Mouse (Mus musculus) retina, adult 2 months (tissue): Measurements from ENCODE around the gene Faxc.

ENCODE experiments used
- DNase-seq: peaks from one replicate; pipeline ENCODE4 v3.0.0-alpha.2; 2012; ENCODE audit warnings: low read depth, low spot score

Gene Faxc

DNA sequence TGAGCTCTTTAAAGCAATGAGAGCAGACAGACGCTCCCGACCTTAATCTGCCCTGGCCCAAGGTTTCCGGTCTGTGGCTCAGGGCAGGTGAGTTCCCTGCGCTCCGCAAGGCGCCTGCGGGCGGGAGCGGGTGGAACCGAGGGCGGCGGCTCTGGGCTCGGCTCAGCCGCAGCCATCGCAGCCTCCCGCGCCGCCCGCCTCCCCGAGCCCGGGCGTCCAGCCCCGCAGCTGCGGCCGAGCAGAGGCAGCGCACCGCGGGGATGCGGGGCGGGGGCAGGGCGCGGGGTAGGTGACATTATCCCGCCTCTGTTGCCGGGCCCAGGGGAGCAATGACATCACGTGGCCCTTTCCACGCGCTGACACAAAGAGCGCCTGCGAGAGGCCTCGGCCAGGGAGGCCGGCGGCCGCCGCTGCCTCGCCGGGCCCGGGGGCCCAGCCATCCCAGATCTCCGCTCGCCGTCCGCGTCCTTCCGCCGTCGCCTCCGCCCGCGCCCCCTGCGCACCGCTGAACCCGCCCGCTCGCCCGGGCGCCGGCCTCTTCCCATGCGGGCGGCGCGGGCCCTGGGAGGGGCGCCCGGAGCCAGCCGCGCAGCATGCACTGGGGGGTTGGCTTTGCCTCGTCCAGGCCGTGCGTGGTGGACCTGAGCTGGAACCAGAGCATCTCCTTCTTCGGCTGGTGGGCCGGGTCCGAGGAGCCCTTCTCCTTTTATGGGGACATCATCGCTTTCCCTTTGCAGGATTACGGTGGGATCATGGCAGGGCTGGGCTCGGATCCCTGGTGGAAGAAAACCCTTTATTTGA lies at the start of gene Faxc:
TSS of gene Faxc (plus strand) at position 359 of the 801 bp plus-strand sequence.
- DNase-seq, result peak; percentile 48

GRCm38 (mm10) chr4:21882806-21883205 lies 48.3 kb upstream of the Faxc start:
- DNase-seq, result no peak

DNA sequence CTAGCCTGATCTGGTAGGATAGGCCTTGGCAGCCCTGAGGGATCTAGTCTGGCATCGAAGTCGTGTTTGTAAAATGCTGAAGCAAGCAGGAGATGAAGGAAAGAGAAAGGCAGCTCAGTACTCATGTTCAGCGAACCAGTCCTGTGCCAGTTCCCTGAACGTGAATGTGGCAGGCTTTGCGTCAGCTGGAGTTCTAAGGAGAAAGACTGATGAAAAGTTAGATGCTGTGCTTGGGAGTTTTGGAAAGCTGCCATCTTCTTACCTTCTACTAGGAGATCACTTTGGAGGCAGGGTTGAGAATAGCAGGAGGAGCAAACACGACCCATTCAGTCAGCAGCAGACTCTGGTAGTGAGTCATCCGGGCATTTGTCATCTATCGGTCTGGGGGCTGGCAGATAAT lies 45.3 kb upstream of the Faxc start:
- DNase-seq, result no peak

- DNase-seq, result peak; percentile 52
Observed at GRCm38 (mm10) chr4:21931772-21932630, 872 bp downstream of the Faxc start.

DNA sequence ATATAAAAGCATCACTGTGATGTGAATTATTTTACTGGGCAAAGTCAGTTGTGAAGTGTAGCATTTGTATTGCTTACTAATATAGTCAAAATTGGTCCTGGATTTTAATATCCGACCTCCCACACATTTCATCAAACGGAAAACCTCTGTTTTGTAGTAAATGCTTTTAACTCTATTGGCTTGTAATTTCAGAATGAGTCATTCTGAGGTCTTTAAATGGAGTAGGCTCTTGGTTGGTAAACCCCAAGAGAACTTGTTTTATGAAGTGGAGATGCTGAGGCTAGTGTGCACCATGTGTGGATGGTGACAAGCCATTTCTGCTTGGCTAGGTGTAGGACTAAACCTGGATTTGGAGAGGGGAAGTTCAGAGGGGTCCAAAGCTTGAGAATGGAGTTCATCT lies 4.2 kb downstream of the Faxc start:
- DNase-seq, result no peak

DNA sequence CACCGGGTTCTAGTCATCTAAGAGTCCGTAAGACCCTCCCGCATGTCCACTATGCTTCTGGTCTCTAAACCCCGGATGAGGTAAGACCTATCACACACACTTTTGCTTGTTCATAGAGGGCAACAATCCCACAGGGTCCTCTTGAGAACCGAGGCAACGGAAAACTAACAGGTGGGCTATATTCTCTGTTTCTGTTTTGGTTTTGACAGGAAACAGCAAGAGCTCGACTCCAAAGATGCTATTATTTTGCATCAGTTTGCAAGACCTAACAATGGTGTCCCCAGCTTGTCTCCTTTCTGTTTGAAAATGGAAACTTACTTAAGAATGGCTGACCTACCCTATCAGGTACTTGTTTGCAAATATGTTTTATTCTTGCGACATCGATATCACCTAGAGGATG lies 5.3 kb downstream of the Faxc start:
- DNase-seq, result no peak

DNA sequence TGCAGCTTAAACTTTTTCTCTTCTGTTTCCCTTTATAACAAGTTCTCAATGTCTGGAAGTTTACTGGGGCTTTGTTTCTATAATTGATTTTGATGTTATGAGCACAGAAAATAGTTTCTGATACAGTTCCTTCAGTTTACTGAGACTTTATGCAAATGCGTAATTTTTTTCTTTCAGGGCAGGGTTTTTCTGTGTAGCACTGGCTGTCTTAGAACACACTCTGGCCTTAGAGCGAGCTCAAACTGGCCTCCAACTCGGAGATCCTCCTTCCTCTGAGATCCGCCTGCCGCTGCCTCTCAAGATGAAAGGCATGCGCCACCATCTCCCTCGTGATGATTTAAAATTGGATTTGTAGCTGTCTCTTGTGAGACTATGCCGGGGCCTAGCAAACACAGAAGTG lies 6.8 kb downstream of the Faxc start:
- no peak for DNase-seq

DNA sequence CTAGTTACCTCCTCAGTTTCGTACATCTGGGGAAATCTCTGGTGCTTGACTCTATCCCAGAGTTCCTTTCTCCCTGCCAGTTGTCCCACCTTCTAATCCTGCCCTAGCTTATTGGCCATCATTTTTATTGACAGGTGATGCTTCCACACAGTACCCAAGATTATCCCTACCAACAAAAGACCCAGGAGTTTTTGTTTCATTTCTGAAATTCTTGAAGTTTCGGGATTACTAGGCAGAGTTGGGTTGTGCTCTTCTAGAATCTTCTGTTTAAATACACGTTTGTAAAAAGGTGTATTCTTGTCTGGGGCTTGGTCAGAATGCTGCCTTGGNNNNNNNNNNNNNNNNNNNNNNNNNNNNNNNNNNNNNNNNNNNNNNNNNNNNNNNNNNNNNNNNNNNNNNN lies 13.5 kb downstream of the Faxc start:
- no peak for DNase-seq

DNA sequence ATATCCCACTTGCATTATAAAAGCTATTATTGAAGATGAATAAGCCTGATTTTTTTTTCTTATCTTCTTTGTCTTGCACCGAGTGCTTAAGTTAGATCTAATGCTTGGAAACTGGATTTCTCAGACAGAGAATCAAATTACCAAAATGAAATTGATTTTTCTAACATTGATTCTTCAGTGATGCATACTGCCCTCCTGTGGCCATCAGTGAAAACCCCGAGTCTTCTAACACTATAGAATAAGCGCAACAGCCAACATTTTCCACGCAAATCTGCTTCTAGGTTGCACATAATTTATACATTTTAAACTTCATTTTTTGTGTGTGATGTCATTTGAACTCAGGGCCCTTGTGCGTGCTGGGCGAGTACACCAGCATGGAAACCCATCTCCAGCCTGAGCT lies 20.3 kb downstream of the Faxc start:
- peak; percentile 25 for DNase-seq

- no peak for DNase-seq
Observed at GRCm38 (mm10) chr4:21952255-21952654, 21.1 kb downstream of the Faxc start.

GRCm38 (mm10) chr4:21957570-21958321 lies 26.6 kb downstream of the Faxc start:
- DNase-seq, result no peak

- no peak for DNase-seq
Observed at GRCm38 (mm10) chr4:21971949-21972348, 40.8 kb downstream of the Faxc start.

GRCm38 (mm10) chr4:21974126-21974525 lies 43.0 kb downstream of the Faxc start:
- DNase-seq, result no peak

DNA sequence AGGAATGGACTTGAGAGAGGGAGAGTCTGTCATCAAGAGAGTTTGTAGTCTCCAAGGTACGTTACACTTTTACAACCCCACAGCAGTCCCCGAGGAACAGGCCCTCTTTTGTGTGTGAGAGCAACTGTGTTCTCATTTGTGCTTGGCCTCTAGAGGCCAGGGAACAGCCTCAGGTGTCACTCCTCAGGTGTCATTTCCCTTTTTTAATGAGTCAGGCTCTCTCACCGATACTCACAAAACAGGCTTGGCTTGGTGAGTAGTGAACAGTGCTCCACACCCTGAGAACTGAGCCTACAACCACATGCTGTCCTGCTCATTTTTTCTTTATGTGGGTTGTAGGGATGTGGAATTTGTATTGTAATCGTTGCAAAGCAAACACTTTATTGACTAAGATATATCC lies 49.3 kb downstream of the Faxc start:
- no peak for DNase-seq

GRCm38 (mm10) chr4:21982449-21982848 lies 51.3 kb downstream of the Faxc start:
- no peak for DNase-seq

GRCm38 (mm10) chr4:21986857-21987256 lies 55.7 kb downstream of the Faxc start:
- no peak for DNase-seq

DNA sequence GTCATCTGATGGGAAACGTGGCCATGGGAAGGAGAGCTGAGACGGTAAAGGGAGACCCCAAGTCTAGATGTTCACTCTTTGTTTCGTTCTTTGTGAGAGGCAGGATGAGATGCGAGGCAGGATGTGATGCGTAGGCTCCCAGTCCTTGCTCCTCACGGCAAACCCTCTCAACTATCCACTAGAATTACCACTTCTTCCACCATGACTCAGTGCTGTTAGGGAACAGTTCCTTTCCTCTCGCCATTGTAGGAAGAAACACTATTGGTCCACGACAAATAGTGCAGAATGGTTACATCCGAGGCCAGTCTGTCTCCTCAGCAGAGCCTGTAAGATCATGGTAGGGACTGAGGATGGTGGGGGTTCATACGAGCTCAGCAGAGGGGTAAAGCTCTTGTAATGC lies 56.3 kb downstream of the Faxc start:
- DNase-seq, result no peak

DNA sequence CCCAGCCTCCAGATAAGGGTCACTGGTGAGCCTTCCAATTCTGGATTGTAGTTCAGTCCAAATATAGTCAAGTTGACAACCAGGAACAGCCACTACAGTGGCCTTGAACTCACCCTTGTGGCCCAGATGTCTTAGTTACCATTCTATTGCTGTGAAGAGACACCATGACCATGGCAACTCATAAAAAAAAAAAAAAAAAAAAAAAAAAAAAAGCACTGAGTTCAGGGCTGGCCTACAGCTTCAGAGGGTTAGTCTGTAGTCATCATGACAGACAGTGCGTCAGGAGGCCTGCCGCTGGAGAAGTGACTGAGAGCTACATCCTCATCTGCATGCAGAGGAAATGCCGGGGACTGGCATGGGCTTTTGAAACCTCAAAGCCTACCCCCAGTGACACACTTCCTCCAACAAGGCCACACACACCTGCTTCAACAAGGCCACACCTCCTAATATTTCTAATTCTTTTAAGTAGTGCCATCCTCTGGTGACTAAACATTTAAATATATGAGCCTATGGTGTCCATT lies 58.5 kb downstream of the Faxc start:
- no peak for DNase-seq

DNA sequence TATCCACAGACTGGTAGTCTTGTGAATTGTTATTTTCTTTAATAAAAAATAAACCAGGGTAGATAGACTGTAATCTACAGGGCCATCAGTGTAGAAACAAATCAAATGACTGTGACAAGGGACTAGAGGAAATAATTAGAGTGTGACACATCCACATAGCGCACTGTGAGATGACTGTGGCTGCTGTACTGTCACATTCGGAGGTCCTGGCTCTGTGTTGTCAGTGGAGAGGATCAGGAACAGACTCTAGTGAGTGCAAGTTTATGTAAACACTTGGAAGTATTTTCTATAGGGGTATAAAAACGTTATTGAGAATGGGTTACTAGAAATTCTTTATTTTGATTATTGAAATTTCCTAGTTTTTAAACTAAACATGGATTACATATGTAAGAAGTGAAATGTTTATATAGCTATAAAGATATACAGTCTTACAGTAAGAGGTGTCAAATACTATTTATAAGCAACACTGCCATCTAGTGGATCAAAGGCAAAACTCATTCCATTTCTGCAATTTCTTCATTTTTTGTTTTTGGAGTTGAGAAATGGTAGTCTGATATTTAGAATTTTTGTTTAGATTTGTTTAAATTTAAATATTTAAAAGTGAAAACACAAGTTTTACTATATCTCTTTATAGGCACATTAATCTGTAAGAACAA lies 59.6 kb downstream of the Faxc start:
- peak; percentile 3 for DNase-seq

DNA sequence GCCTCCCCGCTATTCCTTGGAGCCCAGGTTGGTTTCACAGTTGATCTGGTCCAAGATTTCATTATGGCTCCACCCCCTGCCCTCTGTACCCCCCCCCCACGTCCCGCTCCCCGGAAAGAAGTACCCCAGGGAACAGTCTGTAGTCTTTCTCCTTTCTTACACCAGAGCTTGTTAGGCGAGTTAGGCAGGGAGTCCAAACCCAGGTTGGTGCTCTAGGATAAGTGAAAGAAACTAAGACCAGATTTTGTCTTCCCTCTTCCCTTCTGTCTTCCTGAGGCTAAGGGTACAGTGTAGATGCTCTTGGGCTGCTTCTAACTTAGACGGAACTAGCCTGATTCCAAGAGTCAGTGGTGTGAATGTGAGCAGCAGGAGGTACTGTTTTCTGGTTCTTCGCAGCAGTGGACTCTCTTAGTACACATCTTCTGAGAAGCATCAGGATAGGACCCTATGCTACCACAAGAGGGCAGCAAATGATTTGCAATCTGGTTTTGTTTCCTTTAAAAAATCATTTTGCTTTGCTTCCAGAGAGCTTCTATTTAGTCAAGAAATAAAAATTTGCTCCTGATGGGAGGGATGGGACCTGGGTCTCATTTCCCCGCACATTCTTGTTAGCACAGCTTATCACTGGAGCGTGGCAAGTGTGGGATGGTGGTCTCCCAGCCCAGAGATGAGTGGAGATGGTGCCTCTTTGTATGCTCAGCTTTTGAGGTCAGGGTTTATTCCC lies 86.7 kb downstream of the Faxc start:
- DNase-seq, result peak; percentile 30

- no peak for DNase-seq
Observed at GRCm38 (mm10) chr4:22018414-22018813, 87.3 kb downstream of the Faxc start.
